Mouse (Mus musculus): ENCODE data around the gene Fbxw8.

The Fbxw8 gene

GRCm38 (mm10) chr5:118108124-118108793 is 47.0 kb downstream of the Fbxw8 start:
- in situ Hi-C loops (cut with MboI) = no loop called here

- in situ Hi-C loops (cut with MboI) = no loop called here
These were observed 48.6 kb downstream of the Fbxw8 start for GRCm38 (mm10) chr5:118106667-118107066.

- in situ Hi-C loops (cut with MboI) = no loop called here
These were observed 49.7 kb downstream of the Fbxw8 start for GRCm38 (mm10) chr5:118105536-118105935.

GRCm38 (mm10) chr5:118099870-118100478 is 55.3 kb downstream of the Fbxw8 start:
- in situ Hi-C loops (cut with MboI) = no loop called here

GRCm38 (mm10) chr5:118099069-118099869 is 56.0 kb downstream of the Fbxw8 start:
- in situ Hi-C loops (cut with MboI) = no loop called here

- in situ Hi-C loops (cut with MboI) = no loop called here
These were observed 58.9 kb downstream of the Fbxw8 start for GRCm38 (mm10) chr5:118096317-118096716.

- in situ Hi-C loops (cut with MboI) = no loop called here
These were observed 59.4 kb downstream of the Fbxw8 start for GRCm38 (mm10) chr5:118095849-118096248.

- in situ Hi-C loops (cut with MboI) = no loop called here
These were observed 59.8 kb downstream of the Fbxw8 start for GRCm38 (mm10) chr5:118095433-118095832.

GRCm38 (mm10) chr5:118093321-118094035 is 61.8 kb downstream of the Fbxw8 start:
- in situ Hi-C loops (cut with MboI) = no loop called here

- in situ Hi-C loops (cut with MboI) = no loop called here
These were observed 64.4 kb downstream of the Fbxw8 start for GRCm38 (mm10) chr5:118090837-118091236.

- in situ Hi-C loops (cut with MboI) = no loop called here
These were observed 65.2 kb downstream of the Fbxw8 start for GRCm38 (mm10) chr5:118090101-118090500.

GRCm38 (mm10) chr5:118089102-118089501 is 66.2 kb downstream of the Fbxw8 start:
- in situ Hi-C loops (cut with MboI) = no loop called here

- in situ Hi-C loops (cut with MboI) = no loop called here
These were observed 68.3 kb downstream of the Fbxw8 start for GRCm38 (mm10) chr5:118086956-118087355.

GRCm38 (mm10) chr5:118085313-118085712 is 70.0 kb downstream of the Fbxw8 start:
- in situ Hi-C loops (cut with MboI) = no loop called here

GRCm38 (mm10) chr5:118084171-118084727 is 71.0 kb downstream of the Fbxw8 start:
- in situ Hi-C loops (cut with MboI) = no loop called here

- in situ Hi-C loops (cut with MboI) = no loop called here
These were observed 72.1 kb downstream of the Fbxw8 start for GRCm38 (mm10) chr5:118083060-118083638.

- in situ Hi-C loops (cut with MboI) = no loop called here
These were observed 73.3 kb downstream of the Fbxw8 start for GRCm38 (mm10) chr5:118081996-118082395.

GRCm38 (mm10) chr5:118081374-118081949 is 73.8 kb downstream of the Fbxw8 start:
- in situ Hi-C loops (cut with MboI) = no loop called here

- in situ Hi-C loops (cut with MboI) = no loop called here
These were observed 75.4 kb downstream of the Fbxw8 start for GRCm38 (mm10) chr5:118079839-118080250.

GRCm38 (mm10) chr5:118079354-118079753 is 75.9 kb downstream of the Fbxw8 start:
- in situ Hi-C loops (cut with MboI) = no loop called here

- in situ Hi-C loops (cut with MboI) = no loop called here
These were observed 76.7 kb downstream of the Fbxw8 start for GRCm38 (mm10) chr5:118078550-118078949.
